Mouse (Mus musculus) heart, adult 2 months (tissue): Measurements from ENCODE around the gene Mrps27.

Source experiments
- CTCF ChIP-seq: fragments of 200-600 bp; IDR thresholded peaks from 2 replicates; pipeline ENCODE4 v1.8.1; 2022; ENCODE audit warnings: antibody characterized with exemption, mild to moderate bottlenecking, moderate library complexity
- EP300 ChIP-seq: fragments of 200-500 bp; IDR thresholded peaks from 2 replicates; pipeline ENCODE4 v1.6.1; 2011; ENCODE audit warnings: low read depth, low read length, control low read depth; ENCODE audit not compliant: insufficient read depth
- POLR2A ChIP-seq: fragments of 200-500 bp; IDR thresholded peaks from 2 replicates; pipeline ENCODE4 v1.6.1; 2011; ENCODE audit warnings: mild to moderate bottlenecking, low read depth, low read length, control low read depth; ENCODE audit not compliant: insufficient read depth

DNA sequence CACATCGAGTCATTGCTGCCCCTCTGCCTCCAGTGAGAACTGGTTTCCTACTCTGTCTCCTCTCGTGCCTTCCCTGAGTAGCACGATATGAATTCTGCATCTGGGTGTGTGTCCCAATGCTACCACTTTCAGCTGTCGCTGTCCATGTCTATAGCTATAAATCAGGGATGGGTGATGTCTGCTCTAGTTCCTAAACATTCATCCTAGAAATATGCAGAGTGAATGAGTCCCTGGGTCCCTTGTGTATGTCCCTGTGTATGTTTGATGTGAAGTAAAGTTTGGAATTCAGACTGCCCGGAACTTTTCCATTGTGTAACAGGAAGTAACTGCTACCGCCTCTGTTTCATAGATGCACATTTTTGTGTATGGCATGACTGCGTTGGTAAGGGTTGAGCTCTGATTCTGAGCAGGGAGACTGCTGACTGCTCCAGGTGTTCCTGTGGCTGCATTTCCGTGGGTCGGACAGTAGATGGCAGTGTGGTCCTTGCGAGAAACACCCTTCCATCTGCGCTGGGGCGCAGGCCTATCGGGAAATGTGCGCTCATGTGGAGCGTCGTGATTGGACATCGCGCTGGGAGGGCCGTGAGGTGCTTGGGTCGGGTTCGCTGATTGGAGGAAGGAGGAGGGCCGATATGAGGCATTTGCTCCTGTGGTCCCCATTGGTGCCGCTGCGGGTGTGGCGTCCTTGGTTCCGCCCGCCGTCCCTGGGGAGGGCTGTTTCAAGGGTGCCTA lies 8.3 kb downstream of the Mrps27 start:
- peak; percentile 57; the same call in 1 of the 2 replicates for TF ChIP-seq POLR2A
- TF ChIP-seq CTCF = peak; percentile 95; the same call in 1 of the 2 replicates
- peak; percentile 97 for TF ChIP-seq EP300
